Mouse (Mus musculus): ENCODE measurements around the gene Ankrd55.
"Not testable (repeated sequence)": the region's sequence is repeated elsewhere in the genome, so short reads cannot be mapped to it uniquely, and the experiment has no call there.

Ankrd55 gene

GRCm38 (mm10) chr13:112293092-112293491 is 4.8 kb downstream of the Ankrd55 start:
- no peak for DNase-seq (ENCODE audit: low read depth, low spot score)

DNA sequence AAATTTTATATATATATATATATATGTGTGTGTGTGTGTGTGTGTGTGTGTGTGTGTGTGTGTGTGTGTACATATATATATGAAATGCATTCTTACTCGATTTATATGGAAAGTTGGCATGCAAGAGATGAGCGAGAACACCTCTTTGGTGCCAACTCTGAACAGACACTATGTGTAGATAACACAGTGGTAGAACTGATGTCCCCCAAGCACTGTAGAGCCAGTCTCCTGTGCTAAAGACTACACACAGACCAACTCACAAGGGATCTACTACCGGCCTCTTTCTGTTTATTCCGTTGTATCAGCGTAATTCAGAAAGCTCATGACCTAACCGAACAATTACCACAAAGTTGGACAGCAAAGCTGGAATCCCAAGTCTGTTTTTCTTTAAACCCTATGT is 6.2 kb downstream of the Ankrd55 start:
- DNase-seq (ENCODE audit: low read depth, low spot score): no peak

GRCm38 (mm10) chr13:112297781-112298180 is 9.5 kb downstream of the Ankrd55 start:
- DNase-seq (ENCODE audit: low read depth, low spot score): no peak

GRCm38 (mm10) chr13:112303429-112303828 is 15.2 kb downstream of the Ankrd55 start:
- DNase-seq (ENCODE audit: low read depth, low spot score): no peak

GRCm38 (mm10) chr13:112308672-112309071 is 20.4 kb downstream of the Ankrd55 start:
- no peak for DNase-seq (ENCODE audit: low read depth, low spot score)

- DNase-seq (ENCODE audit: low read depth, low spot score): not testable (repeated sequence)
These were observed 23.4 kb downstream of the Ankrd55 start for GRCm38 (mm10) chr13:112311611-112312010.

- no peak for DNase-seq (ENCODE audit: low read depth, low spot score)
These were observed 27.2 kb downstream of the Ankrd55 start for GRCm38 (mm10) chr13:112315442-112315841.

DNA sequence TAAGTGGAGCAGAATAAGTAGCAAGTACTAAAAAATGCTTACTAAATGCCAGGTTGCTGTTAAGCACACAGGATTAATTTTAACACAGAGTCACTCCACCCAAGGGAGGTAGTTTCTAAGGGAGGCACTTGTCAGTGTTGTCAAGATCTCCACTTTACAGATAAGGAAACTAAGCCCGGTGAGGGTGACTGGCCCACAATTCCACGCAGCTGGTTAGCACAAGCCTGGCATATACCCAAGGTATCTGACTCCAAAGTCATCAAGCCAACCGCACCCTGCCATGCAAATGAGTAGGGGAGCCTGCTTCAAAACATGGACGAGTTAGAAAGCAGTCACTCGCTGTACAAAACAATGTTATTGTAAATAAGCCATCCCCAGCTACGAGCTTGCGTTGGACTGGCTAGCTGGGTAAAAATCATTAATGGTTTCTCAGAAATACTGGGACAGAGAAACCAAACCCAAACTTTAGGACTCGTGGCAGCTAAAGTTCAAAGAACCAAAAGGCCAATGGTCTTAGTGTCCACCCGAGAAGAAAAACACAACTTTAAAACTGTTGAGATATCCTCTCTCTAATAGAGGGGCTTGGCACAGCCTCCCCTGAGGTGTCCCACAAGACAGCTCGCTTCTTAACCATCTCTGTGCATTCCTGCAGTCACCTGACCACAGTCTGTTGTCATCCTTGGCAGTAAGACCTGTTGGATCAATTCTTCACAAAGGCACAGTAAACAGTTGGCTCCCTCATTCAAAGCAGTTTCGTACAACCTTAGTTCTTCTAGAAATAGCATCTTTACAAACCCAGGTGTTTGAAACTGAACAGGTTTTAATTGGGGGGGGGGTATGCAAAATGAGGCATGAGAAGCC is 28.6 kb downstream of the Ankrd55 start:
- no peak for DNase-seq (ENCODE audit: low read depth, low spot score)

DNA sequence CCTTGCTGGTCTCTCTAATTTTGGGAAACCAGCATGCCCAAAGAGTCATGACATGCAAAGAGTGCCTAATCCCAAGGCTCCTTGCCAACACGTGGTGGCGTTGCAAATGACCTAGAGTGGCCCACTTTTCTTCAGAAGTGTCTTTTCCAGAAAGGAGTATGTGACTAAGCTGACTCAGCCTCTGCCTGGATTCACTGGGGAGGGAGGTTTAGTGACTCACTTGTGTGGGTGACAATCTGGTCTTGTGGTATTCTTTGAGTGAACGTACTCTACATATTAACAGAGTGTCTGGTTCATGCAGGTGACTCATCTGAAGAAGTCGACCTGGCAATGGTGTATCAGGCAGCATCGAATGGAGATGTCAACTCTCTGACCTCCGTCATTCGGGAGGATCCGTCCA is 29.9 kb downstream of the Ankrd55 start:
- DNase-seq (ENCODE audit: low read depth, low spot score): no peak

GRCm38 (mm10) chr13:112323591-112324266 is 35.5 kb downstream of the Ankrd55 start:
- no peak for DNase-seq (ENCODE audit: low read depth, low spot score)

DNA sequence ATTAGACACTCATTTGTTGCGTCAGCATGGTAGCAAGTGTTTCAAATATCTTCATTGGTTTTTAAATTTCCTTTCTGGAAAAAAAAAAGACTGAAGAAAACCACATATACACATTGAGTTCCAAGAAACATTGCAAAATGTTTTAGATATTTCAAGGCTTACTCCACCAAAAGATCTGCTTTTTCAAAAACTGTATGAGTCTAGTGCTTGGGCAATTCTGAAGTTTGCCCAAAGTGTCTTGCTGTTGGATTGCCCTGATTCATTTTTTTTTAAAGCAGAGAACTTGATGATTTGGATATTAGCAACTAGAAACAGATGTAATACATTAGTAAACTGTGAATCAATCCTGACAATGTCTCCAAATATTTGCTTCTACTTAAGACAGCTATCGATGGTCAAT is 36.9 kb downstream of the Ankrd55 start:
- DNase-seq (ENCODE audit: low read depth, low spot score): no peak

GRCm38 (mm10) chr13:112326403-112326802 is 38.2 kb downstream of the Ankrd55 start:
- no peak for DNase-seq (ENCODE audit: low read depth, low spot score)

DNA sequence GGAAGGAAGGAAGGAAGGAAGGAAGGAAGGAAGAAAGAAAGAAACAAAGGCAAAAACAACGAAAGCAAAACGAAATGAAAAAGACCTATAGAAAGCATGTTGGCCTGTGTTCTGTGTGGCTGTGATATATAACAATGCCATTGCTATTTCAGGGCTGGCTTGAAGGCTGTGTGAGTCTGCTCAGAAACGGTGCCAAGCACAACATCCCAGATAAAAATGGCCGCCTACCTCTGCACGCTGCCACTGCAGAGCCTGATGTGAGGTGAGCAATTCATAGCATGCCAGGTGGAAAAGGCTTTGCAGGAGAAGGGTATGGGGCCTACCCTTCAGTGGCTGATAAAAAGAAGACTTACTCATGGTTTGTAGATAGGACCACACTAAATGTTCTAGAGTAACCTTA is 38.7 kb downstream of the Ankrd55 start:
- DNase-seq (ENCODE audit: low read depth, low spot score): no peak

DNA sequence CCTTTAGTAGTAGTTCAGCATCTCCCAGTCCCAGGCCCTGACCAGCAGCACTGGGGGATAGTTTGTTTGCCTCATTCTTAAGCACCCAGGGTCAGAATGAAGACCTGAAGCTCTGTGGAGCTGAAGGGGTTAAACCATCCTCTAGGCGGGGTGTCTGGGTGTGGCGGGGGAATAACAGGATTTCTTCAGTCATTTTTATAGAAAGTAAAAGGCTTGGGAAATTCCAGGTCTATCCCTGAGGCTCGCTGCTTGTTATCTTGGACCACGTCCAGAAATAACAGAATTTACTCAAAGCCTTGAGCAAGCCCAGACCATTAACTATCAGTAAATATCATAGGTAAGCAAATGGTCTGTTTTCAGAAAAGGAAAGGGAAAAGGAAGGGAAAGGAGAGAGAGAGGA is 39.3 kb downstream of the Ankrd55 start:
- no peak for DNase-seq (ENCODE audit: low read depth, low spot score)

- no peak for DNase-seq (ENCODE audit: low read depth, low spot score)
These were observed 42.0 kb downstream of the Ankrd55 start for GRCm38 (mm10) chr13:112330257-112330656.

DNA sequence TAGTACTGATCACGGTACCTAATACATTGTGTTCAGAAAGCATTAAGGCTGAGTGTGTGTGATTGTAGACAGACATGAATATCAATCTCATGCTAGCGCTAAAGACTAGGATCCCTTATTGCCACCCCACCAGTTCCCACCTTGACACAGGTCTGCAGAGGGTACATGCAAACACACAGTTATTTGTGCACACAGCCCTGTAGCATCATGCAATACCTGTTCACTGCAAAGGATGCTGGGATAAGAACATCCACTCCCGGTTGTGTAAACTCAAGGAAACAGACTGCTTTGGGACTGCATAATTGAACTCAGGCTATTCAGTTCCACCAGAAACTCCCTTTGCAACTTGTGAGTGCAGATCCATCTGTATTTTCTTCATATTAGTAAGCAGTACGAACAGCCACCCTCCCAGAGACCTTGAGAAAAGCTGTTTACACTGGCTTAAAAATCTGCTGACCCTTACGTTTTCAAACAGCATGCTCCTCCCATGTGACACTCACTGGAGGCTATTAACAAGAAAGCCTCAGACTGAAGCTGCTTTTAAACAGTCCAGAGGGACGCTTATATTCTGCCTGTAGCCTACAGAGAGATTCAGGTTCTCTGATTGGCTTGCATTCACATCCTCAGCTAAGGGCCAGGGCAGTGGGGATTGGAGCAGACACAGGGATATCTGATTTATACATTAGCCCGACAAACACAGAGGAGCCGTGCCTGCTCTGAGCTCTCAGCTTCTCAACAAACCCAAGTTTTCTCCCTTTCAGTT is 42.8 kb downstream of the Ankrd55 start:
- peak; percentile 30 for DNase-seq (ENCODE audit: low read depth, low spot score)

GRCm38 (mm10) chr13:112331682-112332061 is 43.4 kb downstream of the Ankrd55 start:
- peak; percentile 51 for DNase-seq (ENCODE audit: low read depth, low spot score)

- DNase-seq (ENCODE audit: low read depth, low spot score): no peak
These were observed 47.3 kb downstream of the Ankrd55 start for GRCm38 (mm10) chr13:112335531-112335930.

DNA sequence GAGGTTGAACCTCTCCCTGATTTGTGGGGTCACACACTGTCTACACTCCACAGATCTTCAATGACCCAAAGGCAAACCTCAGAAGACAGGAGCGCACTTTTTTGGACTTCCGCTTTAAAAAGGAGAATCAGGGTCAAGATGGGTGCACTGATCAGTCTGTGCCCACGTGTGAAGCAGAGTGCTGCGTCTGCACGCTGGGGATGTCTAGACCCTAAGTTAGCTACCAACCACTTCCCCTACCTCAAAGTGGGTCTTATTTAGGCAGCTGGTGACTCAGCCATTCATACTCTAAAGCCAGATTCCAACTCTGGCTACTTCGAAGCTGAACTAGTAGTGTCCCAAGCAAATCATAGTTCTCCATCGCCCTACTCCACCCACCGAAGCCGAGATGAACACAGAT is 48.9 kb downstream of the Ankrd55 start:
- no peak for DNase-seq (ENCODE audit: low read depth, low spot score)

DNA sequence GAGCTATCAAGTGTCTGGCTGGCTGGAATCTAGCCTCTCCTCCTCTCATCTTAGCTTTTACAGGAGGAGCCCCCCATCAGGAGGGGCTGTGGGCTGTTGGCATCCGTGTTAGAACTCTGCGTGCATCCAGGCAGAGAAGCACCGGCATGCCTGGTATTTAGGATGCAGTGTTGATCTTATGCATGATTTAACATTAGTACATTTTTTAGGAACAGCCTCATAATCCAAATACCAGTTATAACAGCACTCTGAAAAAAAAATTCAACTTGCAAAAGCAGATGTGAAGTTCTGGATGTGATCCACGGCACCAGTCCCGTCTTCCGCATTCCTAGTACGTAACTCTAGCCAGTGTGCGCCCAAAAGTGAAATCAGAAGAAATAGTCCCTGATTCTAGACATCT is 52.0 kb downstream of the Ankrd55 start:
- no peak for DNase-seq (ENCODE audit: low read depth, low spot score)

GRCm38 (mm10) chr13:112340761-112341160 is 52.5 kb downstream of the Ankrd55 start:
- no peak for DNase-seq (ENCODE audit: low read depth, low spot score)

- DNase-seq (ENCODE audit: low read depth, low spot score): no peak
These were observed 54.8 kb downstream of the Ankrd55 start for GRCm38 (mm10) chr13:112342971-112343627.

Data from brain, embryonic 18.5 days (tissue).